Mouse (Mus musculus) kidney, postnatal 14 days (tissue): ENCODE measurements around the gene Slc22a17.
A peak's percentile ranks its signal among the peaks of the same experiment; 100 is the strongest.

ENCODE experiments used
- DNase-seq: peaks from one replicate; pipeline ENCODE4 v3.0.0; 2022; ENCODE audit warnings: mixed read lengths

The Slc22a17 gene

GRCm38 (mm10) chr14:54894296-54895151 lies 18.4 kb downstream of the Slc22a17 start:
- DNase-seq: peak; percentile 76

GRCm38 (mm10) chr14:54893651-54894181 lies 19.2 kb downstream of the Slc22a17 start:
- DNase-seq: peak; percentile 99

GRCm38 (mm10) chr14:54892200-54892599 lies 20.7 kb downstream of the Slc22a17 start, which contains the start of gene Pabpn1:
Gene Pabpn1 (plus strand): TSS chr14:54892500.
- no peak for DNase-seq

- no peak for DNase-seq
Measured at GRCm38 (mm10) chr14:54885309-54885708, 27.6 kb downstream of the Slc22a17 start.

- no peak for DNase-seq
Measured at GRCm38 (mm10) chr14:54884022-54884712, 28.8 kb downstream of the Slc22a17 start.

GRCm38 (mm10) chr14:54883154-54884021 lies 29.5 kb downstream of the Slc22a17 start, which contains the start of the genes Bcl2l2 and Gm20521:
Gene Bcl2l2 (plus strand): TSS chr14:54883377.
Gene Gm20521 (plus strand): TSS chr14:54883441.
- peak; percentile 93 for DNase-seq

- peak; percentile 84 for DNase-seq
Measured at GRCm38 (mm10) chr14:54877048-54877715, 35.8 kb downstream of the Slc22a17 start, which contains the start of gene Ppp1r3e. Gene Ppp1r3e (minus strand): TSS chr14:54877550.

- DNase-seq: peak; percentile 95
Measured at GRCm38 (mm10) chr14:54876539-54877047, 36.3 kb downstream of the Slc22a17 start.

GRCm38 (mm10) chr14:54875844-54876538 lies 36.9 kb downstream of the Slc22a17 start:
- DNase-seq: peak; percentile 51

- no peak for DNase-seq
Measured at GRCm38 (mm10) chr14:54874165-54874564, 38.8 kb downstream of the Slc22a17 start.

GRCm38 (mm10) chr14:54870861-54871260 lies 42.1 kb downstream of the Slc22a17 start, which contains the start of gene Homez:
Gene Homez (minus strand): TSS chr14:54870961.
- DNase-seq: no peak

- no peak for DNase-seq
Measured at GRCm38 (mm10) chr14:54868026-54868425, 44.9 kb downstream of the Slc22a17 start.

- DNase-seq: no peak
Measured at GRCm38 (mm10) chr14:54866936-54867335, 46.0 kb downstream of the Slc22a17 start.

- DNase-seq: no peak
Measured at GRCm38 (mm10) chr14:54866268-54866667, 46.7 kb downstream of the Slc22a17 start.

GRCm38 (mm10) chr14:54865626-54866025 lies 47.3 kb downstream of the Slc22a17 start:
- DNase-seq: no peak

GRCm38 (mm10) chr14:54864313-54865036 lies 48.5 kb downstream of the Slc22a17 start:
- no peak for DNase-seq

GRCm38 (mm10) chr14:54863501-54864312 lies 49.2 kb downstream of the Slc22a17 start:
- peak; percentile 96 for DNase-seq

- DNase-seq: peak; percentile 69
Measured at GRCm38 (mm10) chr14:54860511-54860910, 52.4 kb downstream of the Slc22a17 start.

GRCm38 (mm10) chr14:54857891-54858290 lies 55.0 kb downstream of the Slc22a17 start:
- no peak for DNase-seq
